Mouse (Mus musculus): ENCODE results near the gene Serpinb1c.
A peak's percentile ranks its signal among the peaks of the same experiment; 100 is the strongest.
"Not testable (repeated sequence)": the region's sequence is repeated elsewhere in the genome, so short reads cannot be mapped to it uniquely, and the experiment has no call there.

Gene Serpinb1c

DNA sequence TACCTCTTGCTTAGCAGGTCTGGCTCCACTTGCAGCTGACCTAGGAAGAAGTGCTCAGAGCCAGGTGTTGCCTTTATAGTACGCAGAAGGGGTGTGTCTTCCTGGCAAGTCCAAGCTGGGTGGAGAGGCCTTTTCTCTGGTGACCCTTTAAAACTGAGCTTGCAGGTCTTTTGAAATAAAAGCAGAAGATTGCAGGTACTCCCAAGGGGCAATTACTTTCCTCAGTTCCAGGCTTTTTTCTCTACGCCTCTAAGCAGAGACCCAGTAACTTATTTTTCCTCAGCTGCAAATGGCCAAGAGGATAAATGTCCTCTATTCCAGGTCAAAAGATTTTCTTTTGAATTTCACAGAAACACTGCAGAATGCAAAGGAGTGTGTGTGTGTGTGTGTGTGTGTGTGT is at the start of gene Serpinb1c:
Serpinb1c (minus strand) TSS at position 101 of the 400 bp plus-strand sequence.
- no peak for DNase-seq

DNA sequence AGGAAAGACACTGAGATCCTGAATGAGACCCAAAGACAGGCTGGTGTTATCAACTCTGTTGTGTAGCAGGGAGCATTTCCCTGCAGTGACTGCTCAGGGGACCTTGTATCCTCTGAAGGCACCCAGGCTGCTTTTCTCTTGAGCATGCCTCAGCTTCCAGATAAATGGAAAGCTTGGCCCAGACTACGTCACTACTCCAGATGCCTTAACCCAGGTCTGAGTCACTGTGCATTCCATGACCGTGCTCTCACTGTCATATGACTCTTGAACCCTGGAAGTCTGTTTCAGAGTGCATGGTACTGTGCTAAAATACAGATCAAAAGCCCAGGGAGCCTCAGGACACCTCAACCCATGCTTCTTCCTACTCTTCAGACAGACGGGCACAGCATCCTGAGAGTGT is 41.2 kb upstream of the Serpinb1c start:
- not testable (repeated sequence) for DNase-seq

DNA sequence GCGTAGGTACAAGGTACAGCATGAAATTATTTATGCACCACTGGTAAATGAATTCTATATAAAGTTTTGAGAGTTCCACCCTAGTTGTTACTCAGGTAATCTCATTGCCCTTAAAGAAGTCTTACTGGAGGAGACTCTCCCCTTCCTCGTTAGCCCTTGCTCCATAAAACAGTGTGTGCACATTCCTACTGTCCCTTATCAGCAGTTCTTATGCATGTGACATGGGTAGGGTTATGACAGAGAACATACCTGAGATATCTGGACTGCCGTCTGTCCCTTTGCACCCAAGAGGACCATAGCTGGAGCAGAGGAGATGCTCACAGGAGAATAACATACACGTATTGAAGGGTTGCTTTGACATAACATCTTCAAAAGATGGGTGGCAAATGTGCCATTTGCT is 40.3 kb upstream of the Serpinb1c start:
- DNase-seq = not testable (repeated sequence)

- no peak for DNase-seq
Measured at GRCm38 (mm10) chr13:32934706-32935381, 36.8 kb upstream of the Serpinb1c start.

- DNase-seq = no peak
Measured at GRCm38 (mm10) chr13:32929107-32929750, 31.2 kb upstream of the Serpinb1c start.

GRCm38 (mm10) chr13:32927241-32927640 is 29.2 kb upstream of the Serpinb1c start:
- DNase-seq = no peak

DNA sequence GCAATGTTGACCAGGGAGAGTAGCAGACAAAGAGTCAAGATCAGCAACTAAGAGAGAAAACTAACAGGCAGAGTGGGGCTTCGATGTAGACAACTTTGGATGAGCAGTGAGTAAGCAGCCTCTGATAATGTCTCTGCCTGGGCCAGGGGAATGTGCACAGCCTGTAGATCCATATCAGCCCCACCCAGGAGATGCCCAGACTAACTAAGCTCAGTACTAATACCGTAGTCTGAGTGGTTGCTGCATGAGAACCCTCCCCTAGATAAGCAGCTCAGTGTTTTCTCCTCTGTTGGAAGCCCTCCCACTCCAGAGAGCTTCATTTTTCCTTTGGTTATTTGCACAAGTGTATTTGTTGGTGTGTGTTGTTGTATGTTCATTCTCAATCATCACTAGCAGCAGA is 28.6 kb upstream of the Serpinb1c start:
- DNase-seq = no peak

- DNase-seq = no peak
Measured at GRCm38 (mm10) chr13:32924578-32925360, 26.8 kb upstream of the Serpinb1c start.

GRCm38 (mm10) chr13:32922622-32923021 is 24.6 kb upstream of the Serpinb1c start:
- no peak for DNase-seq

GRCm38 (mm10) chr13:32912770-32913380 is 14.9 kb upstream of the Serpinb1c start:
- no peak for DNase-seq

GRCm38 (mm10) chr13:32908182-32908581 is 10.2 kb upstream of the Serpinb1c start:
- DNase-seq = no peak

- peak; percentile 89 for DNase-seq
Measured at GRCm38 (mm10) chr13:32903211-32903873, 5.3 kb upstream of the Serpinb1c start.

DNA sequence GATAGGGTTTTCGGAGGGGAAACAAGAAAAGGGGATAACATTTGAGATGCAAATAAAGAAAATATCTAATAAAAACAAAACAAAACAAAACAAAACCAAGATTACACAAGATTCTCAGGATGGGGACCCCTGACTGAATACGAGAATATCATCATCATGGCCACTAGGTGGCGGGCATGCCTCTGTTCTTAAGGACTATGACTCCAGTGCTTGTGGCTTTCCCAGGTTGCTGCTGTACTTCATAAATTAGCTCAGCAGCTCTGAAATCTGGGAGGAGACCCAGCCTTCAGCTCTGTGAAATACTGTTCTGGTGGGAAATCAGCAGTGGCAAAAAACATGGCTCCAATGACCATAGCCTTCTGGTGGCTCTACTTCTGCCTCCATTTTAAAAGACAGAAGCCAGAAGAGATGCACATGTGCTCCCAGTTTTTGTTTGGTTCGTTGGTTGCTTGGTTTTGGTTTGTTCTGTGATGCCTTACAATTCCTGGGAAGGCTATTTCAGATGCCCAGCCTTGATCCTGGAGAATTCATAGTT is 4.5 kb upstream of the Serpinb1c start:
- peak; percentile 71 for DNase-seq

GRCm38 (mm10) chr13:32900639-32901038 is 2.6 kb upstream of the Serpinb1c start:
- peak; percentile 53 for DNase-seq

- DNase-seq = not testable (repeated sequence)
Measured at GRCm38 (mm10) chr13:32899114-32899513, 1.1 kb upstream of the Serpinb1c start.

- no peak for DNase-seq
Measured at GRCm38 (mm10) chr13:32896931-32897330, 1.1 kb downstream of the Serpinb1c start.

GRCm38 (mm10) chr13:32884755-32885154 is 13.3 kb downstream of the Serpinb1c start:
- no peak for DNase-seq

DNA sequence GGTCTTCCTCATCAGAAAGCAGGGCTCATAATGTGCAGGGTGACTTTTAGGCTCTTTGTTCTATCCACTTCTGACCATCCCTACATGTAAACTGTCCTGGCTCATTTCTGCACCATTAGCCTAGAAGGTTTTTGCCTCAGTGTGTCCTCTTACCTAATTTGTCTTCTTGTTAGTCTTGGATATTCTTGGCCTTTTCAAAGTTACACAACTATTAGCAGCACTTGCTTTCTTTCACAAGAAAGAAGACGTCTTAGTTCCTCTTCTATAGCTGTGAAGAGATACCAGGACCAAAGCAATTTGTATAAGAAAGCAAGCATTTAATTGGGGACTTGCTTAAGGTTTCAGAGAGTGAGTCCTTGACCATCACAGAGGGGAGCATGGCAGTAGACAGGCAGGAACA is 24.1 kb downstream of the Serpinb1c start:
- DNase-seq = no peak

GRCm38 (mm10) chr13:32868843-32869242 is 29.2 kb downstream of the Serpinb1c start:
- DNase-seq = no peak

DNA sequence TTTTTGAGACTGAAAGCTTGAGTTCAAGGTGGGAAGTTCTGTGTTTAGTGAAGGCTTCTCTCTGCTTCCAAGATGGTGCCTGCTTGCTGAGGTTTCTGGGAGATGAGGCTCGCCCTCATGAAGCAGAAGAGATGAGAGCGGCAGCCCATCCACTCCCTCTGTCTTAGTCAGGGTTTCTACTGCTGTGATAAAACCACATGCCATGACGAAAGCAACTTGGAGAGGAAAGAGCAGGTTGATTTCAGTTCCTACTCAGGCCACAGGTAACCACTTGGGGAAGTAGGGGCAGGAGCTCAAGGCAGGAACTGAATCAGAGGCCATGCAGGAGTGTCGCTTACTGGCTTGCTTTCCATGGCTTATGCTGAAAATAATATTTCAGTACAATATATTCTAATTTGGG is 29.8 kb downstream of the Serpinb1c start:
- DNase-seq = not testable (repeated sequence)

- no peak for DNase-seq
Measured at GRCm38 (mm10) chr13:32867030-32867429, 31.0 kb downstream of the Serpinb1c start.

- peak; percentile 70 for DNase-seq
Measured at GRCm38 (mm10) chr13:32866484-32866883, 31.5 kb downstream of the Serpinb1c start.

All from liver (tissue).